Mouse (Mus musculus) right cerebral cortex, postnatal 36 days (tissue): ENCODE measurements around the gene Rad23a.
"Not testable (repeated sequence)": the region's sequence is repeated elsewhere in the genome, so short reads cannot be mapped to it uniquely, and the experiment has no call there.

Experiments used
- DNase-seq, 2 experiments: peaks; one replicate each; pipeline ENCODE4 v3.0.0; 2022; ENCODE audit warnings: low spot score in 2 of 2, mixed read lengths in 1 of 2

Gene Rad23a

GRCm38 (mm10) chr8:84841514-84841913 lies 1.0 kb upstream of the Rad23a start:
- DNase-seq = no peak

DNA sequence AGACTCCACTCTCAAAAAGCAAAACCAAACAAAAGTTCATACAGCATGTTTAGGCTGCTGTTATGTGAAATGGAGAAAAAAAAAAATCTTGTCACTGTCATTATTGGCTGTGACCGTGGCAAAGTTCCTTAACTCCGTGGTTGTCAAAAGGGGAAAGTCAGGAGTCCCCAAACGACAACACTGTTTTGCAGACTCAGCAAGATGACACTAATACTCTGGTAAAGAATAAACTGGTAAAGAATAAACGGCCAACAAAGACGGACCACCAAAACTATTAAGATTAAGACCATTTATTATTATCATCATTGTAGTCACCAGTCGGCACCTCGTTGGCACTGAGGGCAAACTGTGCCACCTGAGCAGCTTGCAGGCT lies 604 bp downstream of the Rad23a start:
- DNase-seq = no peak

DNA sequence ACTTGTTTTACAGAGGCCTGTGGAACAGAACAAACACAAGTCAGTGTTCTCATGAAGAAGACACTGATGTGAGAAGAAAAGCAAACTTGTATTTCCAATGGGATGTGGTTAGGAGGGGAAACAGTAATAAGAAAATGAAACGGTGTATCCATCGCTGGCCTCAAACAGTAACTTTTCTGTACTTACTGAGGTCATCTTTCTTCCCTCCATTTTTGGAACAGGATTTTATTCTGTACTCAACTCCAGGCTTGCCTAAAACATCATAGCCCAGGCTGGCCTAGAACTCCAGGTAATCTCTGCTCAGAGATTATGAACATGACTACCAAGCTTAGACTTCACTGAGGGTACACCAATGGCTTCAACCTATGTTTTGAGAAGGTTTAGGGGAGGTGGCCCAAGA lies 1.1 kb downstream of the Rad23a start:
- no peak for DNase-seq

DNA sequence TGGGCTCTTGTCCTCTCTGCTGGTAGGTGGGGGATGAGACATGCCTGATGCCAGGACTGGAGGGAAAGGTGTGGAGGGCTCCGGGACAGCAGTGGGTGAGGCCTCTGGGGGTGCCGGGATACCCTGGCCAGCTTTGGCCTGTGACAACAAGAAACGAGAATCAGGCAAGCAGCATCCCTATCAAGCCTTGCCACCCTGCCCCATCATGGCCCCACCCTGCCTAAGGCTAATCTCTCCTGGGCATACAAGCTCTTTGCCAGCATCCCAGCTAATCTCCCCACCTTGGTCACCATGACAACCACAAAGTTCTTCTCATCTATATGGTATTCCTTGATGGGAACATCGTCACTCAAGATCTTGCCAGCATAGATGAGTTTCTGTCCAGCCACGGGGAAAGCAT lies 2.0 kb downstream of the Rad23a start:
- DNase-seq = no peak

DNA sequence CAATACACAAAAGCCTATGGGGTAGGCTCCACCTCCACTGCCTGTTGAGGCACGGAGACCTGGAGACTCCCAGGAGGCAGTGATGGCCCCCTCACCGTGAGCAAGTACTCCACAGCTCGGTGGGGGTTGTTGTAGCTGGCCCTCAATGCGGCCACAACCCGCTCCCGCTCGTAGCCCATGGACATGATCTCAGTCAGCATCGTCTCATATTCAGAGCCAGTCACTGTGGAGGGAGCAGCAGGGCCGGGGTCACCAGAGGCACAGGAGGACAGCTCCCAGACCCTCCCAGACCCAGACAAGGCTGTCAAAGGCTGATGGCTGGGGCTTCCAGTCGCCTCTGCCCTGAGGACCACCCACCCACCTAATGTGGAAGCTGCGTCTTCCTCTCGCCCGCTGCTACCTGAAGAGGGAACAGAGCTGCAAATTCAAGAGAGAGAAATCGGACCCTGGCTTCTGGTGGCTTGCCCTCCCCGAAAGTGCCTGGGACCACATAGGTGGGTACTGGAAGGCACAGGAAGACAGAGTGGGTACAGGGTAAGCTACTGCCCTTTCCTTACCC lies 2.5 kb downstream of the Rad23a start:
- no peak for DNase-seq

GRCm38 (mm10) chr8:84837149-84837911 lies 3.1 kb downstream of the Rad23a start:
- no peak for DNase-seq

DNA sequence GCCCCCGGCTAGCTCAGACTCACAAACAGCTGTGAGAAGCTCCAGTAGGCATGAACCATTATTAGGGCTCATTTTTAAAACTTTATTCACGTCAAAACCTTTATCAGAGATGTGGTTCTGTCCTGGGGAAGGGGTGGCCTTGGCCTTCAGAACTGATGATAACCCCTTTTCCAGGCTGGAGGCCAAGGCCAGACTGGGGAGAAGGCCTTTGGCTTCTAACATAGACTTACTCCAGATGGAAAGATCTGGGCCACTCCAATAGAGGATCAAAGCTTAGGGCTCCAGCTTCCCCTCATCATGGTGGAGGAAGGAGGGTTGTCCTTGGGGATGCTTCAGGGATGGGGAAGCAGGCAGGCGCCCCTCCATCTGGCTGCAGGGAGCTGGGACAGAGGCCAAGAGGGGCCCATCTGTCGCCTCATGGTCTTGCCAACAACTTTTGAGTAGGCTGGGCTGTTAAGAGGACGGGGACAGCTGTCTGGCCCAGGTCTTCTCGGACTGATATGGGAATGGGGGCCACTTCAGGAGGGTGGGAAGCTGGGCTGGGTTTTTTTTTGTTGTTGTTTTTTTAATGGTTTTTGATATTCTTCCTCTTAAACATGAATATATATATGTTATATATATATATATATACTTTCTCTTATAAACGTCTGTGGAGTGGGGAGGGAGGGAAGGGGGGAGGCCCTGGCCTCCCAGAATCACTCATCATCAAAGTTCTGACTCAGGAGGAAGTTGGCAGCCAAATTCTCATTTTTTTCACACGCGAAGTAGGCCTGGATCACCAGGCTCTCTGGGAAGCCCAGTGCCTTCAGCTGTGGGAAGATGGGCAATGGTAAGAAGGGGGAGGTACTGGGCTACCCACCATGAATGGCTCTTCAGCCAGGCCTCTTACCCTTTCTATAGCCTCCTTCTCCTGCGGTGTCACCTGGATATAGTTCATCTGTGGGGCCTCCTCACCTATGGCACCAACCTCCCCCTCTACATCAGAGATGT lies 5.3 kb downstream of the Rad23a start:
- peak in 1 of 2 experiments; percentile 68 for DNase-seq

- no peak for DNase-seq
Observed at GRCm38 (mm10) chr8:84834002-84834865, 6.2 kb downstream of the Rad23a start.

- DNase-seq = no peak
Observed at GRCm38 (mm10) chr8:84832759-84833742, 7.4 kb downstream of the Rad23a start.

- peak in 1 of 2 experiments; percentile 59 for DNase-seq
Observed at GRCm38 (mm10) chr8:84832034-84832717, 8.3 kb downstream of the Rad23a start.

GRCm38 (mm10) chr8:84831490-84831889 lies 9.0 kb downstream of the Rad23a start, which contains the start of gene Gadd45gip1:
Gene Gadd45gip1, plus strand, starts transcription at chr8:84831522.
- DNase-seq = no peak

- DNase-seq = not testable (repeated sequence)
Observed at GRCm38 (mm10) chr8:84826518-84826917, 13.9 kb downstream of the Rad23a start.

- no peak for DNase-seq
Observed at GRCm38 (mm10) chr8:84825636-84826035, 14.8 kb downstream of the Rad23a start.

GRCm38 (mm10) chr8:84823653-84824052 lies 16.8 kb downstream of the Rad23a start:
- DNase-seq = no peak

- no peak for DNase-seq
Observed at GRCm38 (mm10) chr8:84822723-84823122, 17.7 kb downstream of the Rad23a start, which contains the start of gene Dand5. Gene Dand5, minus strand, starts transcription at chr8:84822823.

DNA sequence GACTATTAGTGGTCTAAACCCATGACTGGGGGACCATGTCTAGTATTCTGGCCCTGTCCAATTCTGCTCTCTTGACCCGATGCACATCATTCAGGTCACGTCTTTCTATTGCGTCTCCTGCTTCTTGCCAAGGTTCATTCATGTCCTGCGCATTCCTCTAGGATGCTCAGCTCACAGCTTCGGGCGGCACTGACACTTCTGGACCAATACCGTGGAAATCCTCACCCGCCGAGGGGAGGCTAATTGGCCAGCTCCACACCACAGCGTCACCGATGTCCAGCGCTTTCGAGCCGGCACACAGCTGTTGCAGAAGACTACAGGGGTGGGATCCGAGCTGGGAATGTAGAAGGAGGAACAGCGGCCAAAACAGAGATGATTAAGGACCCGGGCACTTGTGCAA lies 24.3 kb downstream of the Rad23a start:
- DNase-seq = no peak

DNA sequence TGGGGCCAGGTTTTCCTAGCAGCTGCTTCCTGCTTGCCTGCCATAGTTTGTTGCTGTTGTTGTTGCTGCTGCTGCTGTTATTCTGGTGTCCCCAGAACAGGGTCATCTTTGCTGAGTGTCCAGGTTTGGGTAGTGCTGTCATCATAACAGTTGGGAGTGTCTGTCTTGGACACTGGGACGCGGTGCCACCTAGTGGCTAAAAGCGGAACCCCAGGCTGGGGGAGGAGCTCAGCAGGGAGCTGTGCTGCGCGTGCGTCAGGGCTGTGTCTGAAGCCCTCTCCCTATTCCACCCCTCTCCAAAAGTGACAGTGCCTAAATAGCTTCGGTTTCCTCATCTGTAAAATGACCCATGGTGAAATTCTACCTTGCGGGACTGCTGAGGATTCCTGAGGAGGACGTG lies 24.9 kb downstream of the Rad23a start:
- DNase-seq = peak; percentile 90 to 94

DNA sequence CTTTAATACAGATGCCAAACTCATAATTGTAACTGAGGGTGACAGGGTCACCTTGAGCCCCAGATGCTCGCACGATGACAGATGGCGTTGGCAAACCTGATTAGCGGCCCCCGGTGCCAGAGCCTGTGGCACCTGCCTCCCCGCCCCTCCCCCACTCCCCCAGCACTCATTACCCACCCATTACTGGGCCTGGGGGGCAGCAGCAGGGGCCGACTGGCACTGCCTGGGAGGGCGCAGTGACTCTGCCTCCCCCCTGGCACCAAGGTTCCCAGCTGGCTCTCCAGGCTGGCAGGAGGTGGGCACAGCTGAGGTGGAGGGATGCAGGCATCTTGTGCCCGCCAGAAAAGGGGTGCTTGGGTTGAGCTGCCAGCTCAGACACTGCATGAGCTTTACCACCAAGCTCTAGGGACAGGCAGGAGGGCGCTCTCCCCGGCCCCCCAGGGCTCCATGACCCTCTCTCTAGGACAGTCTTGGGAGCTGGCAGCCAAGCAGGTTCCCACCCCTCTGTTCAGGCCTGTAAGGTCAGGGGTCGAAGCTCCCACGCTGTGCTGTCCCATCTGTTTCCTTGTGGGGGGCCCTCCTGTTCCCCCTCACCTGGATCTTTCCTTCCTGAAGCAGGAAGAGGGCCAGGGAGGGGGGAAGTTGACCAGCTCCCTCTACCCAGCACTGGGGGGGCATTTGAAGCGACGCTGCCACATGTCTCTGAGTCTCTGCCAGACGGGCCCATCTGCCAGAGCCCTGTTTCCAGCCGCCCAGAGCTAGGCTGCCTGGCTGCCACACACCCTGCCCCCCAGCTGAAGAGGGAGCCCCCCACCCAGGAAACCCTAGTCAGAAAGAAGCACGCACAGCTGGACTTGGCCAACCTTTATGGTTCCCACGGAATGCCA lies 25.7 kb downstream of the Rad23a start:
- no peak for DNase-seq

DNA sequence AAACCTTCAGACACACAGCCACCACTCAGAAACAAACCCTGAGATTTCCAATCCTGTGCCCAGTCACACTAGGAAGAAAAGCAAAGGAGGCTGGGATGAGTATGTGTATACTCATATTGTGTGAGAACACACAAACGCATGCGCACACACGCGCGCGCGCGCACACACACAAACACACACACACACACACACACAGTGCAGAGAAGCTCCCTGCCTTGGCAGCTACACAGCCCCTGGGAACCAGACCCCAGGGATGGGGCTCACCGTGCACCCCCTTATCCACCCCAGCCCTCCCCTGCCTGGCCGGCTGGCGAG lies 26.3 kb downstream of the Rad23a start:
- no peak for DNase-seq
